Mouse (Mus musculus): ENCODE data around the gene Nrp1. TPM values are rescaled to one million over a fixed set of nuclear protein-coding genes. Genes with fewer than 3 reads are reported as not detected.

Gene Nrp1
- total RNA-seq, 1 experiment = 21.3 TPM

DNA sequence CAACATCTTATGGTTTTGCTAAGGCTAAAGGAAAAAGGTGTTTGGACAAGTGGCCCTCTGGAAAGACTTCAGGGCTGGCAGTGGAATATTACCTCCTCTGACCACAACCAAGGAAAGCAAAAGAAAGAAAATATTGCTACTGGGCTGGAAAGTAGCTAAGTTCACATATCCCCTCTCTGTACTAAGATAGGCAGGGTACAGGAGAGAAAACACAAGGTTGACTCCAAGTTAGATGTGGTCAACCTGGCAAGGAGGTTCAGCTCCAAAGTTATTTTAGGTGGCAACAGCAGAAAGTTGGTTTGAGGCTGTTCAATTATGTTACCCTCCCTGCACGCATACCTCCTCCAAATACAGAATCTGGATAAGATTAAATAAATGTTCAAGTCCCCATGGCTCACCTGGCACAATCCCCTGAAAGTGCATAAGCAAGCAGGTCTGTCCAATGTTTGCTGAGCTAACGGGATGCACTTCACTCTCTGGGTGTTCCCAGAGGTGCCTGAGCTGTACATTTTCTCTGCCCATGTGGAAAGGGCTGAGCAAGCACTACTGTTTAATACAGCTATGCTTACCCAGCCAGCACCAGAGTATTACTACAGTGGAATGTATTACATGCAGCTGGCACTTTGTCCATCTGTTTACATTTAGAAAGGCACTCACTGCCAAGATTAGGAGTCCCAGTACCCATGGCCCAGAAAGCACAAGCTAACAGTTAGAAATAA is 185.9 kb downstream of the Nrp1 start:
- no peak for DNase-seq (ENCODE audit: low read depth, low spot score)
- Histone ChIP-seq H3K27ac (ENCODE audit: insufficient read depth, low read depth, low read length, poor library complexity, severe bottlenecking) (no peak overlapping the region), H3K9ac (ENCODE audit: insufficient read depth, low read depth, low read length, poor library complexity, severe bottlenecking) (no peak overlapping the region), H3K36me3 (ENCODE audit: control insufficient read depth, insufficient read depth, low read length, poor library complexity, severe bottlenecking) (no peaks in the 10 kb centered on the region), H3K9me3 (ENCODE audit: control insufficient read depth, insufficient read depth, low read depth, low read length) (no peaks in the 10 kb centered on the region), H3K4me3 (ENCODE audit: insufficient read depth in 1 of 2, low read depth in 1 of 2, low read length in 2 of 2, poor library complexity in 1 of 2, severe bottlenecking in 1 of 2) (no peak overlapping the region), H3K4me1 (ENCODE audit: control insufficient read depth in 2 of 2, insufficient read depth in 2 of 2, low read length in 2 of 2, poor library complexity in 1 of 2) (no peaks in the 10 kb centered on the region)
- in situ Hi-C loops (cut with MboI; ENCODE audit: low sequenced_read_pairs in 2 of 2, unreplicated experiment in 2 of 2) = no loop called here
- TF ChIP-seq HCFC1 (IDR thresholded peaks at IDR 0.05; ENCODE audit: borderline replicate concordance, insufficient read depth, low read length) (no peak), ZNF384 (IDR thresholded peaks at IDR 0.05; ENCODE audit: low read depth, low read length) (no peak), CHD2 (IDR thresholded peaks at IDR 0.05; ENCODE audit: low read depth, low read length) (no peak), ZC3H11A (IDR thresholded peaks at IDR 0.05; ENCODE audit: borderline replicate concordance, low read depth, low read length) (no peak), MAFK (IDR thresholded peaks at IDR 0.05; ENCODE audit: insufficient read depth, low read depth, low read length) (no peak)

- Histone ChIP-seq H3K9ac (ENCODE audit: insufficient read depth, low read depth, low read length, poor library complexity, severe bottlenecking) (no peak overlapping the region), H3K4me1 (ENCODE audit: control insufficient read depth in 2 of 2, insufficient read depth in 2 of 2, low read length in 2 of 2, poor library complexity in 1 of 2) (no peaks in the 10 kb centered on the region), H3K4me3 (ENCODE audit: insufficient read depth in 1 of 2, low read depth in 1 of 2, low read length in 2 of 2, poor library complexity in 1 of 2, severe bottlenecking in 1 of 2) (no peak overlapping the region), H3K27ac (ENCODE audit: insufficient read depth, low read depth, low read length, poor library complexity, severe bottlenecking) (no peak overlapping the region), H3K36me3 (ENCODE audit: control insufficient read depth, insufficient read depth, low read length, poor library complexity, severe bottlenecking) (no peaks in the 10 kb centered on the region), H3K9me3 (ENCODE audit: control insufficient read depth, insufficient read depth, low read depth, low read length) (no peaks in the 10 kb centered on the region)
- DNase-seq (ENCODE audit: low read depth, low spot score) = no peak
- no peak for TF ChIP-seq HCFC1 (IDR thresholded peaks at IDR 0.05; ENCODE audit: borderline replicate concordance, insufficient read depth, low read length)
- no peak for TF ChIP-seq ZC3H11A (IDR thresholded peaks at IDR 0.05; ENCODE audit: borderline replicate concordance, low read depth, low read length)
- no peak for TF ChIP-seq CHD2 (IDR thresholded peaks at IDR 0.05; ENCODE audit: low read depth, low read length)
- no peak for TF ChIP-seq MAFK (IDR thresholded peaks at IDR 0.05; ENCODE audit: insufficient read depth, low read depth, low read length)
- no peak for TF ChIP-seq ZNF384 (IDR thresholded peaks at IDR 0.05; ENCODE audit: low read depth, low read length)
- in situ Hi-C loops (cut with MboI; ENCODE audit: low sequenced_read_pairs in 2 of 2, unreplicated experiment in 2 of 2) = no loop called here
These were observed 187.9 kb downstream of the Nrp1 start for GRCm38 (mm10) chr8:128546287-128546686.

GRCm38 (mm10) chr8:128547361-128547760 is 189.0 kb downstream of the Nrp1 start:
- Histone ChIP-seq H3K27ac (ENCODE audit: insufficient read depth, low read depth, low read length, poor library complexity, severe bottlenecking) (no peak overlapping the region), H3K4me3 (ENCODE audit: insufficient read depth in 1 of 2, low read depth in 1 of 2, low read length in 2 of 2, poor library complexity in 1 of 2, severe bottlenecking in 1 of 2) (no peak overlapping the region), H3K4me1 (ENCODE audit: control insufficient read depth in 2 of 2, insufficient read depth in 2 of 2, low read length in 2 of 2, poor library complexity in 1 of 2) (no peaks in the 10 kb centered on the region), H3K9ac (ENCODE audit: insufficient read depth, low read depth, low read length, poor library complexity, severe bottlenecking) (no peak overlapping the region), H3K9me3 (ENCODE audit: control insufficient read depth, insufficient read depth, low read depth, low read length) (no peaks in the 10 kb centered on the region), H3K36me3 (ENCODE audit: control insufficient read depth, insufficient read depth, low read length, poor library complexity, severe bottlenecking) (no peaks in the 10 kb centered on the region)
- TF ChIP-seq ZNF384 (IDR thresholded peaks at IDR 0.05; ENCODE audit: low read depth, low read length) (no peak), ZC3H11A (IDR thresholded peaks at IDR 0.05; ENCODE audit: borderline replicate concordance, low read depth, low read length) (no peak), CHD2 (IDR thresholded peaks at IDR 0.05; ENCODE audit: low read depth, low read length) (no peak), MAFK (IDR thresholded peaks at IDR 0.05; ENCODE audit: insufficient read depth, low read depth, low read length) (no peak), HCFC1 (IDR thresholded peaks at IDR 0.05; ENCODE audit: borderline replicate concordance, insufficient read depth, low read length) (no peak)
- DNase-seq (ENCODE audit: low read depth, low spot score) = no peak
- in situ Hi-C loops (cut with MboI; ENCODE audit: low sequenced_read_pairs in 2 of 2, unreplicated experiment in 2 of 2) = no loop called here

DNA sequence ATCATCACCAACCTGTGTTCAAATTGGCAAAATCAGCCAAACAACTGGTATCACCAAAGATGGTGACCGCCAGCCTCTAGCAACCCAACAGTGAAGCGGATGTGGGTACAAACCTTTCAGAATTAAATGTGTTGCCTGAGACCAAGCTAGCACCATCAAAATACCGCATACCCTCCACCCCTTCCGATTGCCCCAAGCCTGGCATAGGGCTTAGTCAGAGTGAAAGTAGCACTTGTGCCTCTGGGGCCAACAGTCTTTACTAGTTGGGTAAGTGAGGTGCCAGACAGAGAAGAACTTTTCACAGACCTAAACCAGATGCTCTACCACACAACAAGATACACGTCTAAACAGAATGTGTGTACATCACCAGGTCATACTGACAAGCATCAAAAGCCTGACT is 191.3 kb downstream of the Nrp1 start:
- DNase-seq (ENCODE audit: low read depth, low spot score) = no peak
- H3K4me3 ChIP-seq (ENCODE audit: insufficient read depth in 1 of 2, low read depth in 1 of 2, low read length in 2 of 2, poor library complexity in 1 of 2, severe bottlenecking in 1 of 2) = no peak overlapping the region
- no peaks in the 10 kb centered on the region for H3K36me3 ChIP-seq (ENCODE audit: control insufficient read depth, insufficient read depth, low read length, poor library complexity, severe bottlenecking)
- H3K9ac ChIP-seq (ENCODE audit: insufficient read depth, low read depth, low read length, poor library complexity, severe bottlenecking) = no peak overlapping the region
- H3K4me1 ChIP-seq (ENCODE audit: control insufficient read depth in 2 of 2, insufficient read depth in 2 of 2, low read length in 2 of 2, poor library complexity in 1 of 2) = no peaks in the 10 kb centered on the region
- H3K27ac ChIP-seq (ENCODE audit: insufficient read depth, low read depth, low read length, poor library complexity, severe bottlenecking) = no peak overlapping the region
- in situ Hi-C loops (cut with MboI; ENCODE audit: low sequenced_read_pairs in 2 of 2, unreplicated experiment in 2 of 2) = no loop called here
- H3K9me3 ChIP-seq (ENCODE audit: control insufficient read depth, insufficient read depth, low read depth, low read length) = no peaks in the 10 kb centered on the region
- TF ChIP-seq ZC3H11A (IDR thresholded peaks at IDR 0.05; ENCODE audit: borderline replicate concordance, low read depth, low read length) (no peak), HCFC1 (IDR thresholded peaks at IDR 0.05; ENCODE audit: borderline replicate concordance, insufficient read depth, low read length) (no peak), ZNF384 (IDR thresholded peaks at IDR 0.05; ENCODE audit: low read depth, low read length) (no peak), MAFK (IDR thresholded peaks at IDR 0.05; ENCODE audit: insufficient read depth, low read depth, low read length) (no peak), CHD2 (IDR thresholded peaks at IDR 0.05; ENCODE audit: low read depth, low read length) (no peak)
